Mouse (Mus musculus): ENCODE data around the gene Polr3c. TPM values are rescaled to one million over a fixed set of nuclear protein-coding genes. Genes with fewer than 3 reads are reported as not detected.

The Polr3c gene
- polyA plus RNA-seq (2012; ENCODE audit: low replicate concordance): 6.8 and 7.4 TPM in 2 replicates

GRCm38 (mm10) chr3:96727343-96727827 lies at the start of gene Polr3c, which contains the start of gene Rnf115:
Gene Polr3c (minus strand): TSS chr3:96727628.
Gene Rnf115 (plus strand): TSS chr3:96727664.

GRCm38 (mm10) chr3:96707903-96708683 lies 19.3 kb downstream of the Polr3c start, which contains the start of gene Nudt17:
Gene Nudt17 (minus strand): TSS chr3:96708562.

GRCm38 (mm10) chr3:96696198-96696765 lies 31.1 kb downstream of the Polr3c start, which contains the start of gene Pias3:
Gene Pias3 (plus strand): TSS chr3:96696384.

GRCm38 (mm10) chr3:96669727-96670468 lies 57.5 kb downstream of the Polr3c start, which contains the start of gene Ankrd35:
Gene Ankrd35 (plus strand): TSS chr3:96670131.

Other genes starting within 250 kb of the Polr3c start
- 1.5 and 2.1 TPM in 2 replicates for gene Hfe2, start 202.5 kb downstream of the Polr3c start, polyA plus RNA-seq (2012; ENCODE audit: low replicate concordance)
- gene Txnip, start 169.7 kb downstream of the Polr3c start, polyA plus RNA-seq (2012; ENCODE audit: low replicate concordance): 34.0 and 55.7 TPM in 2 replicates
- not detected in 2 replicates for gene Gm16253, start 150.6 kb downstream of the Polr3c start, polyA plus RNA-seq (2012; ENCODE audit: low replicate concordance)
- 19.9 and 30.0 TPM in 2 replicates for gene Polr3gl, start 133.4 kb downstream of the Polr3c start, polyA plus RNA-seq (2012; ENCODE audit: low replicate concordance)
- 0.06 and 0.07 TPM in 2 replicates for gene Ankrd34a, start 131.0 kb downstream of the Polr3c start, polyA plus RNA-seq (2012; ENCODE audit: low replicate concordance)
- 0.42 and 0.54 TPM in 2 replicates for gene Lix1l, start 126.5 kb downstream of the Polr3c start, polyA plus RNA-seq (2012; ENCODE audit: low replicate concordance)
- 13.2 and 89.9 TPM in 2 replicates for gene Rbm8a, start 97.7 kb downstream of the Polr3c start, polyA plus RNA-seq (2012; ENCODE audit: low replicate concordance)
- 3.6 and 5.2 TPM in 2 replicates for gene Pex11b, start 92.3 kb downstream of the Polr3c start, polyA plus RNA-seq (2012; ENCODE audit: low replicate concordance)
- 0.11 TPM in 1 of 2 replicates, not detected in the other for gene Gm42957, start 92.2 kb downstream of the Polr3c start, polyA plus RNA-seq (2012; ENCODE audit: low replicate concordance)
- gene Itga10, start 82.0 kb downstream of the Polr3c start, polyA plus RNA-seq (2012; ENCODE audit: low replicate concordance): 0.09 and 0.31 TPM in 2 replicates
- 0.35 and 0.87 TPM in 2 replicates for gene Ankrd35, start 57.5 kb downstream of the Polr3c start, polyA plus RNA-seq (2012; ENCODE audit: low replicate concordance)
- gene Pias3, start 31.2 kb downstream of the Polr3c start, polyA plus RNA-seq (2012; ENCODE audit: low replicate concordance): 56.0 and 58.8 TPM in 2 replicates
- gene Nudt17, start 19.1 kb downstream of the Polr3c start, polyA plus RNA-seq (2012; ENCODE audit: low replicate concordance): 2.5 and 4.1 TPM in 2 replicates
- 25.0 and 42.4 TPM in 2 replicates for gene Rnf115, start within 50 bp of the Polr3c start, polyA plus RNA-seq (2012; ENCODE audit: low replicate concordance)
- 0.04 TPM in 1 of 2 replicates, not detected in the other for gene Pdzk1, start 101.7 kb upstream of the Polr3c start, polyA plus RNA-seq (2012; ENCODE audit: low replicate concordance)
- 7.3 and 8.0 TPM in 2 replicates for gene Cd160, start 101.7 kb upstream of the Polr3c start, polyA plus RNA-seq (2012; ENCODE audit: low replicate concordance)
- gene Gja5, start 177.1 kb upstream of the Polr3c start, polyA plus RNA-seq (2012; ENCODE audit: low replicate concordance): 0.09 TPM in 1 of 2 replicates, not detected in the other
- gene Gpr89, start 177.7 kb upstream of the Polr3c start, polyA plus RNA-seq (2012; ENCODE audit: low replicate concordance): 1.4 and 2.8 TPM in 2 replicates
- 0.02 TPM in 1 of 2 replicates, not detected in the other for gene Gja8, start 198.4 kb upstream of the Polr3c start, polyA plus RNA-seq (2012; ENCODE audit: low replicate concordance)

All from hematopoietic multipotent progenitor cell, adult 10-12 weeks (in vitro differentiated cells).